Mouse (Mus musculus): ENCODE data around the gene Dchs2.

DNA sequence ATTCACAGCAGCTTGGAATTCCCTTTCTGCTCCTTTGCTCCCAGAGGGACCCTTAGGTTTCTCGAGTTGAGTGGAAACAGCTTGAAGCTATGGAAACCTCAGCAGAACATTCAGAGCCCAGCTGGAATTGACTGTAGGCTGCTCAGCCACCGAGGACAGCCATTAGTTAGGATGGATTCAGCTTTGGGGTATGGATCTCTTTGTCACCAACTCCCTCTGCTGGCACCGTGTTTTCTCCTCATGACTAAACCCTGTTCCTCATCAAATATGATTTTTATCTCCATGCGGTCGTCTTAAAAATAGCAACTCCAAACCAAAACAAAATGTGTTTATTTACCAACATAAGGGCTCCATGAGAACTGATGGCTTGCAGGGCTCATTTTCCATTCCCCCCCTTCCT lies 94.4 kb downstream of the Dchs2 start:
- TF ChIP-seq CTCF (IDR thresholded peaks at IDR 0.05; ENCODE audit: borderline replicate concordance, insufficient read depth, low read depth, low read length), result no peak
- TF ChIP-seq POLR2A (IDR thresholded peaks at IDR 0.05; ENCODE audit: borderline replicate concordance, insufficient read depth, low read length), result no peak

All from cerebellum, adult 2 months (tissue).